Comparison of ENCODE assay signal across 8 mouse cellular contexts in the genomic region with DNA sequence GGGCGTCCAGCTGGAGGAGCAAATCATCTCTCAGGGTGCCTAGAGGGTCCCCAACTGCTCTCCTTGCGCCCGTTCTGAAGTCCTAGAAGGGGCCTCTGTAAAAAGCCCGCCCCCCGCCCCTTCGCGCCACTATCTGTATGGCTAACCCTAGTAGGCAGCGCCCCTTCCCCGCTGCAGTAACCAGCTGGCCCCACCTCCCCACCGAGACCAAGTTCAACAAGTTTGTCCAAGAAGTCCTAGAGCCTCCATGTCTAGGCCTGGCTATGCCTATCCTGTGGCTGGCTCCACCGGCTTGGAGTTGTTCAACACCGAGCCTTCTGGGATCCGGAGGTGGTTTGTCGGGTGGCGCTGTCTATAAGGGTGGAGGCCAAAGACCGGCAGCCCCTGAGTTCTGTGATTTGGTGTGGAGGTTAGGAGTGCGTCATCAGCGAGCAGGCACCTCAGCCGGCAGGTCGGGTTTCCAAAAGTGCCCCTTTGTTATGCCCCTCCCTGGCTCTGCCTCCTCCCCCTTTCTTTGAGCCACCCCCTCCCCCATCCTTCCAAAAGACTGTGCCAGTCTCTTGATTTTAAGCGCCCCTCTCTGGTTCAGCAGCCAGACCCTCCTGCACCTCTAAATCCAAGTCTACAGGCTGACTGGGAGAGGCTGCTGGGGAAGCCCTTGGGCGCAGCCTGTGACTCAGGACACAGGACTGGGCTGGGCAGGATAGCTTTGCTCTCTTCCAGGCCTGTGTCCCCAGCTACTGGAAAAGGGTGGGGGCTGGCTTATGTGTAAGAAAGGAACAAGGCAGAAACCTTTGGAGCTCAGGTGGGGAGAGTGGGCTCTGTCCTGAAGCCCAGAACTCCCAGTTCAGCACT. TPM values are rescaled to one million over a fixed set of nuclear protein-coding genes. Genes with fewer than 3 reads are reported as not detected.
A peak's percentile ranks its signal among the peaks of the same experiment; 100 is the strongest.
DNase-seq lines count a peak whose midpoint lies in the region; ATAC-seq and TF ChIP-seq lines count a peak whose summit lies in the region.

No protein-coding gene starts in this region.

- intact Hi-C loops in left cerebral cortex, adult 2 months (cut with DNase I) = loop anchor here (2.0 to 5.0 kb wide), 2 partner anchors 75 to 140 kb away; partner anchors contain the start of genes Madd and Mybpc3
- intact Hi-C loops in left cerebral cortex, postnatal 36 days (cut with DNase I) = no loop called here

- peak overlapping the region; percentile 73 for H3K4me3 ChIP-seq in left cerebral cortex, adult 2 months
- H3K4me3 ChIP-seq in embryonic facial prominence, embryonic 10.5 days = peak overlapping the region; percentile 67
- peak overlapping the region; percentile 53 for H3K4me3 ChIP-seq in hindbrain, embryonic 11.5 days (ENCODE audit: low read depth, low read length)
- peak overlapping the region; percentile 67 for H3K4me3 ChIP-seq in limb, embryonic 14.5 days (replicated peaks; ENCODE audit: low read length)
- peak overlapping the region; percentile 63 for H3K4me3 ChIP-seq in neural tube, embryonic 11.5 days (ENCODE audit: low read depth, low read length)

- TF ChIP-seq CTCF in left cerebral cortex, adult 2 months (IDR thresholded peaks at IDR 0.05) = no peak

- peak; percentile 75 for ATAC-seq in hindbrain, embryonic 11.5 days (ENCODE audit: low FRiP score)
- peak; percentile 81 for ATAC-seq in limb, embryonic 14.5 days (ENCODE audit: low FRiP score, low read depth)
- peak; percentile 59 for ATAC-seq in neural tube, embryonic 11.5 days (ENCODE audit: insufficient read depth, low FRiP score, low TSS enrichment)

- peaks cover 13% of the 10 kb centered on the region for H3K36me3 ChIP-seq in embryonic facial prominence, embryonic 10.5 days (replicated peaks)
- H3K36me3 ChIP-seq in hindbrain, embryonic 11.5 days (ENCODE audit: control insufficient read depth, insufficient read depth, low read length) = 0 out of 2 replicates have a peak, but pooled peaks cover 3% of the 10 kb centered on the region
- peaks cover 15% of the 10 kb centered on the region for H3K36me3 ChIP-seq in limb, embryonic 14.5 days (ENCODE audit: control insufficient read depth, insufficient read depth, low read length)
- H3K36me3 ChIP-seq in neural tube, embryonic 11.5 days (ENCODE audit: control insufficient read depth, insufficient read depth, low read length) = no peaks in the 10 kb centered on the region; the same call in 1 of the 2 replicates

- no peak for TF ChIP-seq POLR2A in limb, embryonic 14.5 days (IDR thresholded peaks at IDR 0.05; ENCODE audit: borderline replicate concordance, extremely low read depth, insufficient read depth, insufficient read length)

- H3K27me3 ChIP-seq in embryonic facial prominence, embryonic 10.5 days (replicated peaks; ENCODE audit: low read depth, poor library complexity, severe bottlenecking) = peaks cover 62% of the 10 kb centered on the region
- peaks cover 13% of the 10 kb centered on the region for H3K27me3 ChIP-seq in hindbrain, embryonic 11.5 days (ENCODE audit: control insufficient read depth, insufficient read depth, low read length)
- H3K27me3 ChIP-seq in limb, embryonic 14.5 days (ENCODE audit: control insufficient read depth, insufficient read depth, low read length) = peaks cover 19% of the 10 kb centered on the region; the same call in 1 of the 2 replicates
- peaks cover 7% of the 10 kb centered on the region; the same call in 1 of the 2 replicates for H3K27me3 ChIP-seq in neural tube, embryonic 11.5 days (ENCODE audit: control insufficient read depth, insufficient read depth, low read length)

- peak overlapping the region; percentile 59 for H3K9ac ChIP-seq in hindbrain, embryonic 11.5 days (ENCODE audit: low read depth, low read length)
- peak overlapping the region; percentile 69 for H3K9ac ChIP-seq in limb, embryonic 14.5 days (ENCODE audit: low read depth, low read length, severe bottlenecking)
- peak overlapping the region; percentile 64 for H3K9ac ChIP-seq in neural tube, embryonic 11.5 days (ENCODE audit: low read length)

- DNase-seq in left cerebral cortex, adult 2 months (ENCODE audit: extremely low spot score in 1 of 2, low spot score in 2 of 2) = no peak
- DNase-seq in left cerebral cortex, postnatal 36 days (ENCODE audit: low spot score in 2 of 2) = no peak
- peak; percentile 64 for DNase-seq in NIH3T3 (ENCODE audit: low read depth)
- no peak for DNase-seq in embryonic facial prominence, embryonic 10.5 days (ENCODE audit: low spot score)
- DNase-seq in hindbrain, embryonic 11.5 days (ENCODE audit: low spot score) = no peak
- DNase-seq in limb, embryonic 14.5 days (ENCODE audit: low spot score) = peak; percentile 75
- DNase-seq in neural tube, embryonic 11.5 days (ENCODE audit: low spot score) = no peak
- no peak for DNase-seq in frontal cortex, postnatal 10 days (ENCODE audit: low spot score in 2 of 2)

- WGBS in embryonic facial prominence, embryonic 10.5 days = 1% methylated on average over 22 of the region's 22 CpGs
- WGBS in hindbrain, embryonic 11.5 days = under 1% methylated on average over 22 of the region's 22 CpGs
- WGBS in limb, embryonic 14.5 days = under 1% methylated on average over 22 of the region's 22 CpGs
- 2% methylated on average over 22 of the region's 22 CpGs for WGBS in neural tube, embryonic 11.5 days

- peaks cover 67% of the 10 kb centered on the region for H3K4me1 ChIP-seq in embryonic facial prominence, embryonic 10.5 days
- H3K4me1 ChIP-seq in hindbrain, embryonic 11.5 days (replicated peaks; ENCODE audit: control insufficient read depth, insufficient read depth, low read length) = peaks cover 16% of the 10 kb centered on the region
- H3K4me1 ChIP-seq in limb, embryonic 14.5 days (ENCODE audit: control insufficient read depth, insufficient read depth, low read length) = peaks cover 21% of the 10 kb centered on the region
- peaks cover 16% of the 10 kb centered on the region for H3K4me1 ChIP-seq in neural tube, embryonic 11.5 days (ENCODE audit: control insufficient read depth, insufficient read depth, low read length)

- H3K4me2 ChIP-seq in hindbrain, embryonic 11.5 days (replicated peaks; ENCODE audit: low read depth, low read length) = peak overlapping the region; percentile 99
- H3K4me2 ChIP-seq in limb, embryonic 14.5 days (replicated peaks; ENCODE audit: low read depth, low read length, severe bottlenecking) = peak overlapping the region; percentile 95
- H3K4me2 ChIP-seq in neural tube, embryonic 11.5 days (ENCODE audit: low read depth) = peak overlapping the region; percentile 99

- peak overlapping the region; percentile 79 for H3K27ac ChIP-seq in left cerebral cortex, adult 2 months
- peak overlapping the region; percentile 83 for H3K27ac ChIP-seq in embryonic facial prominence, embryonic 10.5 days (replicated peaks)
- no peak overlapping the region; the same call in 1 of the 2 replicates for H3K27ac ChIP-seq in hindbrain, embryonic 11.5 days (ENCODE audit: low read depth, low read length)
- H3K27ac ChIP-seq in limb, embryonic 14.5 days (replicated peaks; ENCODE audit: low read depth, low read length) = peak overlapping the region; percentile 77
- H3K27ac ChIP-seq in neural tube, embryonic 11.5 days (ENCODE audit: low read depth, low read length) = peak overlapping the region; percentile 23; the same call in 1 of the 2 replicates

- H3K9me3 ChIP-seq in embryonic facial prominence, embryonic 10.5 days = no peaks in the 10 kb centered on the region
- no peaks in the 10 kb centered on the region for H3K9me3 ChIP-seq in hindbrain, embryonic 11.5 days (ENCODE audit: control insufficient read depth, low read length)
- H3K9me3 ChIP-seq in limb, embryonic 14.5 days (ENCODE audit: control insufficient read depth, low read length) = no peaks in the 10 kb centered on the region
- H3K9me3 ChIP-seq in neural tube, embryonic 11.5 days (ENCODE audit: control insufficient read depth, low read length) = no peaks in the 10 kb centered on the region

RNA-seq across cellular contexts. Expression of gene Pacsin3, which starts 1.6 kb away (rescaled TPM):
- total RNA-seq in left cerebral cortex, adult 2 months (2021) = 10 to 100 TPM; 42.7 to 46.9 TPM
- 10 to 100 TPM; 40.8 to 43.2 TPM for total RNA-seq in left cerebral cortex, postnatal 36 days (2021)
- 33.4 and 33.6 TPM in 2 replicates for polyA plus RNA-seq in embryonic facial prominence, embryonic 10.5 days (2016; fragmentation: Nextera tagmentation; extraction: Ambion mirVana)
- 16.4 and 17.3 TPM in 2 replicates for polyA plus RNA-seq in hindbrain, embryonic 11.5 days (2014; fragmentation: Nextera tagmentation; extraction: Ambion mirVana)
- 67.8 and 73.8 TPM in 2 replicates for polyA plus RNA-seq in limb, embryonic 14.5 days (2012; rRNA removed)
- 43.2 and 44.7 TPM in 2 replicates for polyA plus RNA-seq in limb, embryonic 14.5 days (2014; fragmentation: Nextera tagmentation; extraction: Ambion mirVana)
- polyA plus RNA-seq in neural tube, embryonic 11.5 days (2014; fragmentation: Nextera tagmentation; extraction: Ambion mirVana) = 21.2 and 24.0 TPM in 2 replicates

RNA-seq across cellular contexts. Expression of gene Arfgap2, which starts 7.4 kb away (rescaled TPM):
- total RNA-seq in left cerebral cortex, adult 2 months (2021) = 10 to 100 TPM; 73.9 to 81.8 TPM
- 10 to 100 TPM; 66.2 to 78.1 TPM for total RNA-seq in left cerebral cortex, postnatal 36 days (2021)
- polyA plus RNA-seq in embryonic facial prominence, embryonic 10.5 days (2016; fragmentation: Nextera tagmentation; extraction: Ambion mirVana) = 101 and 102 TPM in 2 replicates
- polyA plus RNA-seq in hindbrain, embryonic 11.5 days (2014; fragmentation: Nextera tagmentation; extraction: Ambion mirVana) = 66.1 and 78.9 TPM in 2 replicates
- 58.7 and 59.8 TPM in 2 replicates for polyA plus RNA-seq in limb, embryonic 14.5 days (2012; rRNA removed)
- 76.1 and 78.8 TPM in 2 replicates for polyA plus RNA-seq in limb, embryonic 14.5 days (2014; fragmentation: Nextera tagmentation; extraction: Ambion mirVana)
- 86.5 and 94.6 TPM in 2 replicates for polyA plus RNA-seq in neural tube, embryonic 11.5 days (2014; fragmentation: Nextera tagmentation; extraction: Ambion mirVana)

RNA-seq across cellular contexts. Expression of gene Ddb2, which starts 20.6 kb away (rescaled TPM):
- total RNA-seq in left cerebral cortex, adult 2 months (2021) = 10 to 100 TPM; 11.7 to 14.4 TPM
- total RNA-seq in left cerebral cortex, postnatal 36 days (2021) = 10 to 100 TPM in 1 of 2 experiments, 1 to 10 TPM in 1; 9.6 to 12.2 TPM
- polyA plus RNA-seq in embryonic facial prominence, embryonic 10.5 days (2016; fragmentation: Nextera tagmentation; extraction: Ambion mirVana) = 9.3 and 9.9 TPM in 2 replicates
- polyA plus RNA-seq in hindbrain, embryonic 11.5 days (2014; fragmentation: Nextera tagmentation; extraction: Ambion mirVana) = 6.2 and 8.6 TPM in 2 replicates
- 52.8 and 56.4 TPM in 2 replicates for polyA plus RNA-seq in limb, embryonic 14.5 days (2012; rRNA removed)
- 14.8 and 22.0 TPM in 2 replicates for polyA plus RNA-seq in limb, embryonic 14.5 days (2014; fragmentation: Nextera tagmentation; extraction: Ambion mirVana)
- 5.8 and 6.8 TPM in 2 replicates for polyA plus RNA-seq in neural tube, embryonic 11.5 days (2014; fragmentation: Nextera tagmentation; extraction: Ambion mirVana)

RNA-seq across cellular contexts. Expression of gene Acp2, which starts 54.7 kb away (rescaled TPM):
- total RNA-seq in left cerebral cortex, adult 2 months (2021) = 10 to 100 TPM; 42.4 to 44.5 TPM
- 10 to 100 TPM; 44.5 to 46.9 TPM for total RNA-seq in left cerebral cortex, postnatal 36 days (2021)
- 26.0 and 29.0 TPM in 2 replicates for polyA plus RNA-seq in embryonic facial prominence, embryonic 10.5 days (2016; fragmentation: Nextera tagmentation; extraction: Ambion mirVana)
- 35.6 and 38.6 TPM in 2 replicates for polyA plus RNA-seq in hindbrain, embryonic 11.5 days (2014; fragmentation: Nextera tagmentation; extraction: Ambion mirVana)
- 29.9 and 37.1 TPM in 2 replicates for polyA plus RNA-seq in limb, embryonic 14.5 days (2012; rRNA removed)
- polyA plus RNA-seq in limb, embryonic 14.5 days (2014; fragmentation: Nextera tagmentation; extraction: Ambion mirVana) = 31.6 and 34.2 TPM in 2 replicates
- 37.5 and 38.3 TPM in 2 replicates for polyA plus RNA-seq in neural tube, embryonic 11.5 days (2014; fragmentation: Nextera tagmentation; extraction: Ambion mirVana)

RNA-seq across cellular contexts. Expression of gene Nr1h3, which starts 54.7 kb away (rescaled TPM):
- 1 to 10 TPM; 3.4 to 7.1 TPM for total RNA-seq in left cerebral cortex, adult 2 months (2021)
- 1 to 10 TPM; 3.1 to 4.2 TPM for total RNA-seq in left cerebral cortex, postnatal 36 days (2021)
- polyA plus RNA-seq in embryonic facial prominence, embryonic 10.5 days (2016; fragmentation: Nextera tagmentation; extraction: Ambion mirVana) = 1.1 and 1.4 TPM in 2 replicates
- polyA plus RNA-seq in hindbrain, embryonic 11.5 days (2014; fragmentation: Nextera tagmentation; extraction: Ambion mirVana) = 0.89 and 1.2 TPM in 2 replicates
- polyA plus RNA-seq in limb, embryonic 14.5 days (2012; rRNA removed) = 3.4 and 5.0 TPM in 2 replicates
- polyA plus RNA-seq in limb, embryonic 14.5 days (2014; fragmentation: Nextera tagmentation; extraction: Ambion mirVana) = 1.5 and 2.8 TPM in 2 replicates
- polyA plus RNA-seq in neural tube, embryonic 11.5 days (2014; fragmentation: Nextera tagmentation; extraction: Ambion mirVana) = 1.1 and 1.3 TPM in 2 replicates

Comparison
In these comparisons a context has a peak if more than half of its experiments do, and no peak if none do; other contexts are left out.
1. DNase-seq: peak in NIH3T3 (single experiment) and limb, embryonic 14.5 days (single experiment); none in left cerebral cortex, adult 2 months (0 of 2), left cerebral cortex, postnatal 36 days (0 of 2), embryonic facial prominence, embryonic 10.5 days (single experiment), hindbrain, embryonic 11.5 days (single experiment), neural tube, embryonic 11.5 days (single experiment) and frontal cortex, postnatal 10 days (0 of 2).
2. Peak in every context shown above with its lines, with median percentiles within 50 percentile points of each other: H3K4me3 ChIP-seq, ATAC-seq, H3K4me2 ChIP-seq and H3K9ac ChIP-seq.